Mouse (Mus musculus) lung, postnatal 4 days (tissue): ENCODE measurements around the gene Cfap70.
A peak's percentile ranks its signal among the peaks of the same experiment; 100 is the strongest.

Experiments used
- DNase-seq, 2 experiments: peaks; one replicate each; pipeline ENCODE4 v3.0.0; 2021

Gene Cfap70

DNA sequence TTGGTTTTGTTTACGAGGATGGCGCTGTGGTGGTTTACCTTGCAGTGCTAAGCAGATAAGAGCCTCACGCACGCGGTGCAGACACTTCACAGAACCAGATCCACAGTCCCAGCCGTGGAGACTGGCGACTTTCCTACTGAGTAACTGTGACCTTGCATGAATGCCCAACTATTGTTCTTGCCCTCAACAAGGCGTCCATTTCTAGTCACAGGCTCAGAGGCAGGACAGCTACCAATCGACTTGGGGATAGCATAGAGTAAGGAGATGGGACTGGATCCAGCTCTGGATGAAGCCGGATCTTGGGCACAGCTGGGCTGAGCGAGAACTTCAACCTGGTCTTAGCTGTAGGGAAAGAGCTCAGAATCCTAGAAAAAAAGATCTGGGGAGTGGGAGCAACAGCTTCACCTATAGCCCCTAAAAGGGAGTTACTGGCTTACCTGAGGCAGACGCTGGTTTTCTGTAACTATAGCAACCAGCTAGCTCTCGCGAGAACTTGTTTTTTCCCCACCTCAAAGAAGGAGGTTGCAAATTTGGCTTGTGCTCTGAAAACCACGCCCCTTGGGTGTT, at the start of gene Cfap70:
TSS of gene Cfap70 (minus strand) at position 462 of the 567 bp plus-strand sequence.
- DNase-seq = peak; percentile 36 to 77

DNA sequence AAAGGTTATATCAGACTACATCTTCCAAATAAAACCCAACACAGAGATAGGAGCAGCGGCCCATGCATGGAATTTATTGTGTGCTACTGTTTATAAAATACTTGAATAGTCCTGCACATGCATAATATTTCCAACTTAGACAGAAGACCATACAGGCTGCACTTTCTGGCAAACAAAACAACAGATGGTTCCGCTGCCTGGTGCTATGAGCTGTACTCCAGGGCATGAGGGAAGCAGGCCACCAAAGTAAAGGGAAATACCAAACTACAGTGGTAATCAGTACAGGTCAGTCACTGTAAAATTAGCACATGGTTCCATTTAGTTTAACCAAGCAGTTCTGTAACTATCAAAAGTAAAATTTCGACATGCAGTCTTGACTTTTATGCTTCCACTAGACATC, 48.0 kb upstream of the Cfap70 start:
- DNase-seq = no peak

DNA sequence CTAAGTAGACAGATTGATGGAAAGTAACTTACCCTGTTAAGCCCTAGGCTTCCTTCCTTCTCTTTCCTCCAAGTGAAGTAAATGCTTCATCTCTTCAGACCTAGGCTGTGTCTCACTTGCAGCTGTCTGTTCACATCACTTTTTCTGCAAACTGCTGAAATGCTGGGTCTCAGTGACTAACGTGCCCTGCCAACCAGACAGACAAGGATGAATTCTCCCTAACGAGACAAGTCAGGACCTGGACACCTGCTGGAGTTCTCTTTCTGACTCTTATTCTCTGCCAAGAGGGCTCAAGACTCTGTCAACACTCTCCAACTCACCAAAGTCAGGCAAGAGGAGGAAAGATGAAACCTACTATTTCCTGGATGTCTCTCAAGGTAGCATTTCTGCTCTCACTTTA, 44.6 kb upstream of the Cfap70 start, which contains the start of gene Mss51:
TSS of gene Mss51 (minus strand) at position 299 of the 400 bp plus-strand sequence.
- no peak for DNase-seq

DNA sequence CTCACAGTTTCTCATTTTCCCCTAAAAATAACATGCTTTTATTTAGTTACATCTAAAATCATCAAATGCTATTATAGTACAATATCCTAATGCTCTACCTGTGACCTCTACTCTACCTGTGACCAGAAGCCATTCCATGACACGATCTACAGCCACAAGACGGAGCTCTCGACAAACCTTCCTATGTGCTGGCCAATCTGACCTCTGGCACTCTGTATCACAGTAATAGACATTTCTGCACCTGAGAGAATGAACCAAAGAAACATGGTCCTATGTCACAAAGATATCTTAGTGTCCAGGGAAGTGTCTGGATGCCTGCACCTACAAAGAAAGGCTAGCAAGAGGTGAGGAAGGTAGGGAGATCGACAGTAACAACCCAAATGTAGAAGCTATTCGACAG, 34.0 kb upstream of the Cfap70 start:
- no peak for DNase-seq

DNA sequence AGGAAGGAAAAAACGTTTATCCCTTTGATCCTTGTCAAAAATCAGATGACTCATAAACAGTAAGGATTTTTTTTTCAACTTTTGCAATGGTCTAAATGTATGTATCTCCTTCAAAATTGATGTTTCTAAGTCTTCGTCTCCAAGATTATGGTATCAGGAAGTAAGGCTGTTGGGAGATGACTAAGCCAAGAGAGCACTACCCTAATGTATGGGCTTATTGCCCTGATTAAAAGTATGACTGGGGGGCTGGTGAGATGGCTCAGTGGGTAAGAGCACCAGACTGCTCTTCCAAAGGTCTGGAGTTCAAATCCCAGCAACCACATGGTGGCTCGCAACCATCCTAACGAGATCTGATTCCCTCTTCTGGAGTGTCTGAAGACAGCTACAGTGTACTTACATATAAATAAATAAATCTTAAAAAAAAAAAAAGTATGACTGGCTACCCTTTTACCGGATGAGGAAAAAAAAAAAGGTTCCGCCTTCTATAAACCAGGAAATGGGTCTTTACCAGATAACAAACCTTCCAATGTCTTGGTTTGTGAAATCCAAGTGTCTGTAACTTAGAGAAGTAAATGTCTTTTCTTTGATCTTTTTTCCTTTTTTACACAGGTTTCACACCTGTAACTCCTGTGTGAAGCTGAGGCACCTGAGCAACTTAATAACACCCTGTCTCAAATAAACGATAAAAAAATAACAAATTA, 30.2 kb upstream of the Cfap70 start:
- DNase-seq = no peak

DNA sequence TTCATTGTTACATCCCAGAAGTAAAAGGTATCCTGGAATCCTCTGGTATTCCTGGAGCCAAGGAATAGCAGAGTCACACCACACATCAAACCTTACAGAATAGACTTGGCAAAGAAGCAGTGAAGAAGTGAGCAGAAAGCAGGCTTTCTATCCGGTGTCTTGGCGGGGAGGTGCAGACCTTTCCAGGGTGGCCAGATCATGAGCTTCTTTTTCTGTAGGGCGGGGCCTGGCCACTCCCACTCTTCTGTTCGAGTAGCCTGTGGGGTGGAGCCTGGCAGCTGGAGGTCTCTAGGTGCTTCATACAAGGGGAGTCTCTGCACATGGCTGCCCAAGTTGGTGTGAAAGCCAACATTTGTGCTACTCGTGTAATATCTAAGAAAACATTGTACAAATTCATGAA, 29.2 kb upstream of the Cfap70 start:
- peak; percentile 36 to 39 for DNase-seq

DNA sequence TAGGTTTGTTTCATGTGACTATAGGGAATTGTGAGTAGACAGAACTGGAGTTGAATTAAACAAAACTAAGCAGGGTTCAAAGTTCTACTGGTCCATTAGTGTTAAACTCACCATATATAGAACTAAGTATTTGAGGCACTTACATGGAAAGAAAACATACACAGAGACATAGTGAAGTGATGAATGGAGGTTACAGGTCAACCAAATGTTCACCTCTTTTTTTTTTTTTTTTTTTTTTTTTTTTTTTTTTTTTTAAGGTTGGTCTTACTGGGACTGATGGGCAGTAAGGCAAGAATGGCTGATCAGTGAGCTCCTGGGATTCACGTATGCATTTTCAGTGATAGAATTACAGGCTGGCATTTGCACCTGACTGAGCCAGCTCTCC, 28.2 kb upstream of the Cfap70 start:
- DNase-seq = no peak

DNA sequence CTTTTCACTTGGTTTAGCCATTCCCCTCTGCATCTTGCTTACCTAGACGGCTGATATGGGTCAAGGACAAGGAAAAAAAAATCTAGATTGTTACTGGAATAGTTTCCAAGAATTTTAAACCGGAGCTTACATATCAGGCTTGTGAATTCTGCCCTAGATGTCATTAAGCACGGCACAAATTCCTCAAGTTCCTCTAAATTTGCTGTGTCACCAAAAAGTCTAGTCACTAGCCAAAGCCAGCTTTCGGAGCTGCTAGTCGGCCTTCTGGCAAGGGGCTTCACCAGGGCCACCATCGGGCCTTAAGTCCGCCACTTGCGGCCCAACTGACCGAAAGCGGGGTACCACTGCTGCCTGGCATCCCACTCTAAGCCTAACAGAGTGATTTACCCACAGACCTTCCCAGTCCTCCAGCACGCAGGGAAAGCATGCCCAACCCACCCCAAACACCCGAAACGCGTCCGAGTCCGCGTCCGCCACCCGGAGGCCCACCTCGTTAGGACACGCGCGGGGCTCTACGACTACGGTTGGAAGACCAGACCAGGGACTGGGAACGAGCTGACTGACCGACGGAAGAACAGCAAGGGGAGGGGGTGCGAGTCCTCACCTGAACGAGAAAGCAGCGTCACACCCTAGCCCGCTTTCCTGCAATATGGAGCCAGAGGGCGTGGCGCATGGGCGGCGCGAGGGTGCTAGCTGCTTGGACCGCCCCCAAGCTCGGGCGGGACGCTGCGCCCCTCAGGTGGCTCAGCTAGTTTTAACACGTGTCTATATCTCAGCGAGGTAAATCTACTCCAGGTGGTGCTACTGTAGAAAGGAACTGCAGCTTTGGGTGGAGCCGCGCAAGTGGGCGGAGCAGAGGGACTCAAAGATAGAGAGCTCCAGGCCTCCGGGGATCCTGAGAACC, 27.5 kb upstream of the Cfap70 start, which contains the start of gene Anxa7:
TSS of gene Anxa7 (minus strand) at position 843 of the 904 bp plus-strand sequence.
- DNase-seq = peak; percentile 84 to 88

DNA sequence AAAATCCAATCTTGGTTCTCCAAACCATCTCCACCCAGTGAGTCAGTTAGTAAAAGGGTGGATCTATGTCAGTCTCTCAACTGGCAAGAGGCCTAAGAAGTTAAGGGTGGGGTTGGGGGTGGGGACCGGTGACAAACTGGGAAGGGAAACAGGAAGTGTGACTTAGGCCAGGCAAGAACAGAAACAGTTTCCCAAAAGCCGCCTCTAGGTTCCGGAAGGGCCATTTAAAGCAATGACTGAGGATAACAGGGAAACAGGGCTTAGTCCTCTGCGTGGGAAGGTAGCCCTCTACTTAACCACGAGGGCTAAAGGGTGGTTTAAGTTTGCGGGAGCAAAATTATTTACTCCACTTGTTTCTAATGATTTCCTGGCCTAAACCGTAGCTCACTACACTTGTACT, 26.8 kb upstream of the Cfap70 start:
- peak; percentile 51 to 60 for DNase-seq

DNA sequence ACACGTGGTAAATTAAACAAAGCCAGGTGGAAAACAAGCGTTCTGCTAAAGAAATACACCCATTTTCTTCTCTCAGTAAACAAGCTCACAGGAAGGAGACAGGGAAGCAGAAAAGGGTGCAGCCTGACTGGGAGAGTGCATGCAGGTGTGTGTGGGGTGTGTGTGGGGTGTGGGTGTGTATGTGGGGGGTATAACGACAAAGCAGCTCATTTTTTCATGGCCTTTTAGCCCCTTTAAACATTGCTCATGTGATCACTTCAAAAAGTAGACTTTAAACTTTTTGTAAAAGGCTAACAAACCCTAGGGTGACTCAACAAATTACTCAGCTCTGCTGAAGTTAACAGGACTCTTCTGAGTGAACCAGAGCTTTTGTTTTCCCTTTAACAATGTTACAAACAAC, 26.4 kb upstream of the Cfap70 start:
- DNase-seq = no peak

DNA sequence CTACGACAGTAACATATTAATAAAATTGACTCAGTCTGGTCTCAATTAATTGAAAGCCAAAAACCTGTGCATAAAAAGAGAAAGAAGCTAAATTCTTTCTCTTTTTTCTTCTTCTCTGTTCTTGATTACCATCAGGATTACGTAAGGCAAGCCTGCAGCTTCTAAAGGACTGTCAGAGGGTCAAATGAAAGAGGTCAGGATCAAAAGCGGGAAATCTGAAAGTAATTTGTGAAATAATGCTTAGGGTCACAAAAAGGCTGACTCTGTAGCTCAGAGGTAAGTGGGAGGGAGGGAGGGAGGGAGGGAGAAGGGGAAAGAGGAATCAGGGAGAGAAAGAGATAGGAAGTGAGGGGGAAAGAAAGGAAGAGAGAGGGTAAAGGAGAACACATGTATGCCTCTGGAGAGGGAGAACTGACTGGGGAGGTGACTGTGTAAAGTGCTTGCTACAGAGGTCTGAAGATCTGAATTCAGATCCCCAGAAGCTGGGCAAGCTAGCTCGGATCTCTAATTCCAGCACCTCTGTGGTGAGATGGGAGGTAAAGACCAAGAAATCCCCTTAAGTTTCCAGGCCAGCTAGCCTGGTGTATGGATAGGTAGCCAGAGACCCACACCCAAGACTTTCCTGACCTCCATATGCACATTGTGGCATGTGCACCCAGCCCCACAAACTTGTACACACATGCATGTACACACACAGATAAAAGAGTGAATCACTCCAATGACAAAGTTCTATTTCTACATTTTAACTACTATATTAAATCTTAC, 25.4 kb upstream of the Cfap70 start:
- DNase-seq = no peak

DNA sequence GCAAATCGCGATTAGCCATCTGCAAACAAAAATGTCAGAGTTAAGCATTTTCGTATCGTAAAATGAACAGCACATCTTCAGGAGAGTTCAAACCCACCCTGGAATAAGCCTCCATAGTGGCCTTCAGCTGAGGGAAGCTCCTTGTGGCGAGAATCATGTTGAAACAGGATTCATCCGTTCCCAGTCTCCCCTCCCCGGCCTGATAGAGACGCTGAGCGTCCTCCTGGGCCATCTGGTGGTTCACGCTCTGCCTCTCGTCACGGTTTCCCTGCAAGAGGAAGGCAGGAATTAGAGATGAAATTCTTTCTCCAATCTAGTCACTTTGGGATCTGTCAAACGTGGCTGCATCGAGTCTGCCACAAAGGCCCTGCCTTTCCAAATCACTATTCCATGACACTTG, 8.2 kb upstream of the Cfap70 start:
- DNase-seq = no peak

DNA sequence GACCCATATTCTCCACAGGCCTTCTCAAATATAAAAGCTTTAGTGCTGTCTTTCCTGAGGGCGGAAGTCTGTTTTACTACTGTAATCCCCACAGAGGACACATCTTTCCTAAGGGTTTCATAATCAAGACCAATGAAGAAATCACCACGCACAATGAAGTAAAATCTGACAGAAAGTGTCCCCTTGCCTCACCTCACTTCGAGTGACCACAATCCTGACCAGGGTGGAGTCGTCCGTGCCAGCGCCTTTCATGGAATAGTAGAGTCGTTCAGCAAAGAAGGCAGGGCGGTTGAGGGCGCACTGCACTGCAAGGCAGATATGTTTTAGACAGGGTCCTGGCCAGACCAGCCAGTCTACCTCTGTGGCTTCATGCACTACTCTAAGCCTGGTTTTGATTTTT, 6.4 kb upstream of the Cfap70 start:
- DNase-seq = no peak

DNA sequence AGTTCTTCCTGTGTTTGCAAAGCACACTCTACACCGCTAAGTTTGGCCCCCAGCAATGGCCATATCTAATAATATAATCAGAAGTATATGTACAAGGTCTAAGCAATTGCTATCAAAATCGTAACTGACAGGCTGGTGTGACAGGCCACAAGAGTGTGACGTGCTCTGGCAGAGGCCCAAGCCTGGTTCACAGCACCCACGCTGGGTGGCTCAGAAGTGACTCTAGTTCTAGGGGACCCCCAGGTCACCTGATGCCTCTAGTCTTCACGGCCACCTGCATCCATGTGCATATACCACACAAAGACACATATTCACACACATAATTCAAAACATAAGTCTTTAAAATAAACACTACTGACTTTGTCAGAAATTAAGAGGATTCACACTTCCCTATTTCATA, 903 bp upstream of the Cfap70 start:
- no peak for DNase-seq

DNA sequence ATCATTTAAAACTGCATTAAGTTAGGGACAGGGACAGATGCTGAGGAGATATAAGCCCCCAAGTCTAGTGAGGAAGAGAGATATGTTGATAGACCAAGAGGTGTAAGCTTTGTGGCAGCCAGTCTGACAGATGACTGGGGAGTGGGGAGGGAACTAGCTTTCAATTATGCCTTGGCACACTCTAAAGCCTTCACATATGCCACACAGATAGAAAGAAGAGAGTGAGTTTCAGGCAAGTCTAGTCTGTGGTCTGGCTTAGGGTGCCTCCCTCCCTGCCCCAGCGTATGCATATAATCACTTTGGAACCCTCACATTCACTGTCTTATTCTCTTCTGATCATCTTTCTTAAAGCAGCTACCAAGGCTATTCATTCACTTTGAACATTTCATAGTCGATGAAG, 724 bp downstream of the Cfap70 start:
- DNase-seq = no peak

DNA sequence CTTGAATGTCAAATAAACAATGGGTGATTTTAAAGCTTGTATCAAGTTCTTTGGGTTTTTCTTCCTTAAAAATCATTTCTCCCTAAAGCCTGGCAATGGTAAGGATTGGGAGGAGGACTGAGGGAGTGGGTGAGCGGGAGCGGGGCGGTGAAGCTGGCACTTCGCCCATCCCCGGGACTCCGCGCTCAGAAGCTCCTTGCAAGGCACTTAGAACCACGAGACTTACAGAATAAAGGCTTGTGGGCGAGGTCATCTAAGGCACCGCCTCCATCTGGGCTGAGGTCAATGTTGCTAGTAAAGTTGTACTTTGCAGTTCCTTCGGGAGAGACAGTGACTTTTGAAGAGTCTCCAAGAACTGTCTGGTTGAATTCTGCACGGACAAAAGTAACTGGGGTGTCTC, 4.8 kb downstream of the Cfap70 start:
- DNase-seq = peak; percentile 14 to 31

DNA sequence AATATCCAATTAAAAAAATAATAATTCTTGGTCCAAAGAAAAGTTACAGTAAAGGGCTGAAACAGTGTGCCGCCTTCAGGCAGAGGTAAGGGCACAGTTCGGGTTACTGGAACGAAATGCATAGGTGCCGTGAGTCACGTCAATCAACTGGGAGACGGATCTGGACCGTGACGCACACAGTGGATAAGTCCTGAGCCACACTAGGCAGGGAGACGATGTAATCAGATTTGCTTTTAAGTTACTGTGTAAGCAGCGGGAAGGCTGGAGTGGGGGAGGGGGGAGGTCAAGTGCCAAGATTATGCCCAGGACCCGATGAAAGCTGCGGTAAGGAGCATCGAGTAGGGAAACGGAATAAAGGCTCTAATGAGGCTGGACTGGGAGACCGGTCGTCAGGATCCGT, 9.8 kb downstream of the Cfap70 start:
- DNase-seq = no peak

DNA sequence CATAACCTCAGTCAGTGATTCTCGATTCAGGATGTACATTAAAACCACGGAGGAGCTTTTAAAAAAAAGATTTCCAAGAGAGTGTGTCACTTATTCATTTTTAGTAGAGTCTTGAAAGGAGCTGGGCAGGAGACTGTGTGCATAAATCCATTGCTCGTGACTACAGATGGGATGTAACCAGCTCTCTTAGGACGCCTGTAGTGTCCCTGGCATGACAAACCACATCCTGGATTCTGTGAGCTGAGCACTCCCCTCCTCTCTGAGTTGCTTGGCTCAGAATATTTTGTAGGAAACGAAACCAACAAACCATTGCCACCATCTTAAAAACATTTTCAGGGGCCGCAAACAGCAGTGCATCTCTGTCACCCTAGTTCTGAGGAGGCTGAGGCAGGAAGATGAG, 15.1 kb downstream of the Cfap70 start:
- no peak for DNase-seq

DNA sequence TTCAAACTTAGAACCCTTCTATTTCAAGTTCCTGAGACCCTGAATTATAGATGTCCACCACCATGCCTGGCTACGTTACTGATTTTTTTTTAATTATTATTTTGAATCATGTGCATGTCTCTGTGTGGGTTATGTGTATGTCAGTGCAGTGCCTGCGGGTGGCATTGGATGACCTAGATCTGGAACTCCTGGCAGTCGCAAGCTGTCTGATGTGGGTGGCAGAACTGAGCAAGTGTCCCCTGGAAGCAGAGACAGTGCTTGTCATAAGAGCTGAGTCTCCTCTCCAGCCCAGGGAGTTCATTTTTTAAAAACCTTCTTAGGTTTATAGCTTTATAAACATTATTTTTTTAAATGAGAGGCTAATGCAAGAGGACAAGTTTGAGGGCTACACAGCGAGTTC, 19.6 kb downstream of the Cfap70 start:
- no peak for DNase-seq

DNA sequence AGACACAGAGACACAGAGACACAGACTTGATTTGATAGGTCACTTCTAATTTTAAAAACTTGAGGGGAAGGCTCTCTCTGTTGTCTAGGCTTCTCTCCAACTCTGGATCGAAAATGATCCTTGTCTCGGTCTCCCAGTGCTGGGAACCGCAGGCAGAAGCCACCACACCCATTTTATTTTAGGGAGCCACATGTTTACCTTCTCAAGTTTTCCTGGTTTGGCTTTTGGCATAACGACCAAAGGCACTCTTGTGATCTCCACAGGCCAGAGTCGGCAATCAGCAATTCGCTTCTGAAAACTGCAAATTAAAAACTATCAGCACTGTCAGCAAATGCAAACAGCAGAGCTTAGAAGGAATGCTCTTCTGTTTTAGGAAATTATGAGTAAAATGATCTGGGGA, 20.3 kb downstream of the Cfap70 start:
- no peak for DNase-seq

DNA sequence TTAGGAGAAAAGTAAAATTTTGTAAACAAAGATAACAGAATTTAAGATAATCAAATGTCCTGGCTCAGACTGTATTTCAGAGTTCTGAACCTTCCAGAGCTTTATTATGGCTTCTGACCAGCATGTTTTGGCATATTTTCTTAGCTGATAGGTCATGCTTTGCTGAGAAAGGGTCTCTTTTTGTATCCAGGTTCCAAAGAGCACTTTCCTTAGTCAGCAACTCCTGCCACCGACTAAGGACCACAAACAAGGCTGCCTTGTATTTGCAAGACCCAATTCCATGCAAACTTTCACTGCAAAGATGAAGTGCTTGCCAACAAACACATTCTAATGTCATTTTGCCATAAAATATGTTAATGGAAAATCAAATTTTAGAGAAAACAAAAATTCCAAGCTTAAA, 22.2 kb downstream of the Cfap70 start:
- DNase-seq = no peak

DNA sequence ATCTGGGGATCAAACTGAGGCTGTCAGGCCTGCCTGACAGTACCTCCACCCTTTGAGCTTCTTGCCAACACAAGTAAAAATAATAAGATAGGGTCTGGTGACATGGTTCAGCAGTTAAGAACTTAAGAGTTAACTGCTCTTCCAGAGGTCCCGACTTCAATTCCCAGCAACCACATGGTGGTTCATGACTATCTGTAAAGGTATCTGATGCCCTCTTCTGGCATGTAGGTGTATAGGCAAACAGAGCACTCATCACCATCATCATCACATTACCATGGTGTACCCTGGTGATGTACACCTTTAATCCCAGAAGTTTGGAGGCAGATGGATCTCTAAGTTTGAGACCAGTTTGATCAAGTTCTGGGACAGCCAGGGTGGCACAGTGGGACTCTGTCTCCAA, 23.4 kb downstream of the Cfap70 start:
- no peak for DNase-seq

DNA sequence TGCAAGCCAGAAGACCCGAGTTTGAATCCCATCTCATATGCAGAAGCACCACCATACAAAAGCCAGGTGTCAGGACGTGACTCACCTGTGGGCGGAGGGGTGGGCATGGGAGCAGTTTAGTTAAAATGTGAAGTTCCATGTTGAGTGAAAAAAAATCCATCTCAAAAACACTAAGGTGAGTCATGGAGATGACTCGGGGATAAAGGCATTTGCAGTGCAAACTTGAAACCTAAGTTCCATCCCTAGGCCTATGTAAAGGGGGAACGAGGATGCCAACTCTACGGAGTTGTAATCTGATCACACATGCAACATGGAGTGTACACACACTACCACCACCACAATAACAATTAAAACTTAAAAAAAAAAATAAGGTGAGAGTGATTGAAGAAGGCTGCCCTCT, 29.0 kb downstream of the Cfap70 start:
- no peak for DNase-seq
